Mouse (Mus musculus): Measurements from ENCODE around the gene Olfr803. TPM values are rescaled to one million over a fixed set of nuclear protein-coding genes. Genes with fewer than 3 reads are reported as not detected.

Gene Olfr803
- not detected in 2 replicates for polyA plus RNA-seq (2015; fragmentation: Nextera tagmentation; extraction: Ambion mirVana)

- no peak within 1 kb of the TSS for H3K27ac ChIP-seq (ENCODE audit: low read length)
Observed at GRCm38 (mm10) chr10:129694186-129694585, at the start of gene Olfr803. Olfr803 (minus strand) TSS chr10:129694286.

GRCm38 (mm10) chr10:129741821-129742220, 47.7 kb upstream of the Olfr803 start, which contains the start of gene Olfr806:
Olfr806 (minus strand) TSS chr10:129741921.
- no peak for ATAC-seq (ENCODE audit: insufficient read depth, low FRiP score)

More at GRCm38 (mm10) chr10:129694186-129694585, at the start of gene Olfr803:
- Histone ChIP-seq H3K36me3 (ENCODE audit: control insufficient read depth, insufficient read depth, low read length) (no peaks in the 10 kb centered on the region), H3K27me3 (ENCODE audit: control insufficient read depth, insufficient read depth, low read length) (no peaks in the 10 kb centered on the region), H3K4me2 (ENCODE audit: low read depth, low read length) (no peak within 1 kb of the TSS), H3K9ac (ENCODE audit: low read length) (no peak within 1 kb of the TSS), H3K4me3 (replicated peaks; ENCODE audit: low read length) (no peak within 1 kb of the TSS), H3K4me1 (ENCODE audit: control insufficient read depth, insufficient read depth, low read length) (no peaks in the 10 kb centered on the region), H3K9me3 (replicated peaks; ENCODE audit: control insufficient read depth, low read length) (no peaks in the 10 kb centered on the region)
- WGBS = 73% methylated on average over 2 of the region's 2 CpGs
- ATAC-seq (ENCODE audit: insufficient read depth, low FRiP score) = no peak

GRCm38 (mm10) chr10:129729275-129729674, 35.2 kb upstream of the Olfr803 start, which contains the start of gene Olfr805:
Olfr805 (minus strand) TSS chr10:129729375.
- Histone ChIP-seq H3K27ac (ENCODE audit: low read length) (no peak within 1 kb of the TSS), H3K9ac (ENCODE audit: low read length) (no peak within 1 kb of the TSS), H3K4me2 (ENCODE audit: low read depth, low read length) (no peak within 1 kb of the TSS), H3K27me3 (ENCODE audit: control insufficient read depth, insufficient read depth, low read length) (no peaks in the 10 kb centered on the region), H3K36me3 (ENCODE audit: control insufficient read depth, insufficient read depth, low read length) (no peaks in the 10 kb centered on the region), H3K4me3 (replicated peaks; ENCODE audit: low read length) (no peak within 1 kb of the TSS), H3K9me3 (replicated peaks; ENCODE audit: control insufficient read depth, low read length) (no peaks in the 10 kb centered on the region), H3K4me1 (ENCODE audit: control insufficient read depth, insufficient read depth, low read length) (no peaks in the 10 kb centered on the region)
- 94% methylated on average over 2 of the region's 2 CpGs for WGBS
- no peak for ATAC-seq (ENCODE audit: insufficient read depth, low FRiP score)

More at GRCm38 (mm10) chr10:129741821-129742220, 47.7 kb upstream of the Olfr803 start, which contains the start of gene Olfr806:
- no peak within 1 kb of the TSS for H3K27ac ChIP-seq (ENCODE audit: low read length)
- H3K9ac ChIP-seq (ENCODE audit: low read length) = no peak within 1 kb of the TSS
- no peaks in the 10 kb centered on the region for H3K27me3 ChIP-seq (ENCODE audit: control insufficient read depth, insufficient read depth, low read length)
- no peak within 1 kb of the TSS for H3K4me3 ChIP-seq (replicated peaks; ENCODE audit: low read length)
- no peaks in the 10 kb centered on the region for H3K9me3 ChIP-seq (replicated peaks; ENCODE audit: control insufficient read depth, low read length)
- no peaks in the 10 kb centered on the region for H3K36me3 ChIP-seq (ENCODE audit: control insufficient read depth, insufficient read depth, low read length)
- no peak within 1 kb of the TSS for H3K4me2 ChIP-seq (ENCODE audit: low read depth, low read length)
- no peaks in the 10 kb centered on the region for H3K4me1 ChIP-seq (ENCODE audit: control insufficient read depth, insufficient read depth, low read length)

DNA sequence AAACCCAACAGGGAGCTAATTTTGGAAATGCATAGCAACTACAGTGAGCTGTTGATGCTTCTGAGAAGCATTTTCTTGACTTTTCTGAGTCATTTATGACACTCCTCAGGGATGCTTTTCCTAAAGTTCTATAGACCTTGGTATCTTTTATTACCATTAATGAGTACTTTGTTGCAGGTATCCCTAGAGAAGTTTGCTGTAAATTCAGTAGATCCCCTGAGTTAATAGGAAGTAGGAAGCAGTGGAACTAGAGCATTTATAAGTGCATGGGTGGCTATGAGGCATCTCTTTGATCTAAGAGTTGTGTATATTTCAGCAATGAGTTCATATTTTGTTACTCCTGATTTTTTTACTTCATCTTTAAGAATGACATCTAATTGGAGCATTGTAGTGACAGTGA, 8.8 kb upstream of the Olfr803 start, which contains the start of gene Olfr804:
Olfr804 (plus strand) TSS at position 301 of the 400 bp plus-strand sequence.
- no peak for ATAC-seq (ENCODE audit: insufficient read depth, low FRiP score)
- no peaks in the 10 kb centered on the region for H3K27me3 ChIP-seq (ENCODE audit: control insufficient read depth, insufficient read depth, low read length)
- H3K27ac ChIP-seq (ENCODE audit: low read length) = no peak within 1 kb of the TSS
- no peaks in the 10 kb centered on the region for H3K9me3 ChIP-seq (replicated peaks; ENCODE audit: control insufficient read depth, low read length)
- no peak within 1 kb of the TSS for H3K4me3 ChIP-seq (replicated peaks; ENCODE audit: low read length)
- H3K4me1 ChIP-seq (ENCODE audit: control insufficient read depth, insufficient read depth, low read length) = no peaks in the 10 kb centered on the region
- no peak within 1 kb of the TSS for H3K4me2 ChIP-seq (ENCODE audit: low read depth, low read length)
- H3K36me3 ChIP-seq (ENCODE audit: control insufficient read depth, insufficient read depth, low read length) = no peaks in the 10 kb centered on the region
- H3K9ac ChIP-seq (ENCODE audit: low read length) = no peak within 1 kb of the TSS

GRCm38 (mm10) chr10:129688069-129688468, 6.0 kb downstream of the Olfr803 start, which contains the start of gene Olfr802:
Olfr802 (minus strand) TSS chr10:129688169.
- Histone ChIP-seq H3K4me1 (ENCODE audit: control insufficient read depth, insufficient read depth, low read length) (no peaks in the 10 kb centered on the region), H3K9me3 (replicated peaks; ENCODE audit: control insufficient read depth, low read length) (no peaks in the 10 kb centered on the region), H3K36me3 (ENCODE audit: control insufficient read depth, insufficient read depth, low read length) (no peaks in the 10 kb centered on the region), H3K27me3 (ENCODE audit: control insufficient read depth, insufficient read depth, low read length) (no peaks in the 10 kb centered on the region), H3K4me2 (ENCODE audit: low read depth, low read length) (no peak within 1 kb of the TSS), H3K9ac (ENCODE audit: low read length) (no peak within 1 kb of the TSS), H3K4me3 (replicated peaks; ENCODE audit: low read length) (no peak within 1 kb of the TSS), H3K27ac (ENCODE audit: low read length) (no peak within 1 kb of the TSS)
- 30% methylated on average over 1 of the region's 1 CpGs for WGBS
- ATAC-seq (ENCODE audit: insufficient read depth, low FRiP score) = no peak

DNA sequence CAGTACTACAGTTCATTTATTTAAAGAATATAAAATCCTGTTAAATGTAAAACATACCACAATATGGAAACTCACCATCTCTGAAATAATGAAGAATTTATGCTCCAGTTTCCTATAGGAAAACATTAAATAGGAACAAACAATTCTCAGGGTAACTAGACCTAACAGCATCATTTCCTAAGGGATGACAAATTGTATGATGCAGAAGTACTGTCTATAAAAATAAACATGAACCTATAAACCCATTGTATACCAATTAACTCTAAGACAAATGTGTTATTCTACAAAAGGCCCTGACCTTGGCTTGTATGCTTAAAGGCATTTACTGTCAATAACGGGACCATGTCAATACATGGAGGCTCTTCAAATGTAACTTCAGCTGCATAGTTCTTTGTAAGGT, 20.3 kb downstream of the Olfr803 start, which contains the start of gene Olfr801:
Olfr801 (minus strand) TSS at position 101 of the 400 bp plus-strand sequence.
- Histone ChIP-seq H3K4me3 (replicated peaks; ENCODE audit: low read length) (no peak within 1 kb of the TSS), H3K9ac (ENCODE audit: low read length) (no peak within 1 kb of the TSS), H3K4me2 (ENCODE audit: low read depth, low read length) (no peak within 1 kb of the TSS), H3K27me3 (ENCODE audit: control insufficient read depth, insufficient read depth, low read length) (no peaks in the 10 kb centered on the region), H3K4me1 (ENCODE audit: control insufficient read depth, insufficient read depth, low read length) (no peaks in the 10 kb centered on the region), H3K9me3 (replicated peaks; ENCODE audit: control insufficient read depth, low read length) (no peaks in the 10 kb centered on the region), H3K36me3 (ENCODE audit: control insufficient read depth, insufficient read depth, low read length) (no peaks in the 10 kb centered on the region), H3K27ac (ENCODE audit: low read length) (no peak within 1 kb of the TSS)
- ATAC-seq (ENCODE audit: insufficient read depth, low FRiP score) = no peak
- 58% methylated on average over 1 of the region's 1 CpGs for WGBS

GRCm38 (mm10) chr10:129657394-129657793, 36.7 kb downstream of the Olfr803 start, which contains the start of gene Olfr800:
Olfr800 (plus strand) TSS chr10:129657694.
- Histone ChIP-seq H3K36me3 (ENCODE audit: control insufficient read depth, insufficient read depth, low read length) (no peaks in the 10 kb centered on the region), H3K9ac (ENCODE audit: low read length) (no peak within 1 kb of the TSS), H3K4me1 (ENCODE audit: control insufficient read depth, insufficient read depth, low read length) (no peaks in the 10 kb centered on the region), H3K4me3 (replicated peaks; ENCODE audit: low read length) (no peak within 1 kb of the TSS), H3K4me2 (ENCODE audit: low read depth, low read length) (no peak within 1 kb of the TSS), H3K27me3 (ENCODE audit: control insufficient read depth, insufficient read depth, low read length) (no peaks in the 10 kb centered on the region), H3K9me3 (replicated peaks; ENCODE audit: control insufficient read depth, low read length) (no peaks in the 10 kb centered on the region), H3K27ac (ENCODE audit: low read length) (no peak within 1 kb of the TSS)
- no peak for ATAC-seq (ENCODE audit: insufficient read depth, low FRiP score)

GRCm38 (mm10) chr10:129651763-129652162, 42.3 kb downstream of the Olfr803 start:
- H3K4me2 ChIP-seq (ENCODE audit: low read depth, low read length) = no peak overlapping the region
- no peak overlapping the region for H3K9ac ChIP-seq (ENCODE audit: low read length)
- H3K4me1 ChIP-seq (ENCODE audit: control insufficient read depth, insufficient read depth, low read length) = no peaks in the 10 kb centered on the region
- H3K9me3 ChIP-seq (replicated peaks; ENCODE audit: control insufficient read depth, low read length) = no peaks in the 10 kb centered on the region
- no peak overlapping the region for H3K27ac ChIP-seq (ENCODE audit: low read length)
- no peak overlapping the region for H3K4me3 ChIP-seq (replicated peaks; ENCODE audit: low read length)
- ATAC-seq (ENCODE audit: insufficient read depth, low FRiP score) = no peak
- H3K36me3 ChIP-seq (ENCODE audit: control insufficient read depth, insufficient read depth, low read length) = no peaks in the 10 kb centered on the region
- 80% methylated on average over 1 of the region's 1 CpGs for WGBS
- no peaks in the 10 kb centered on the region for H3K27me3 ChIP-seq (ENCODE audit: control insufficient read depth, insufficient read depth, low read length)
